Mouse (Mus musculus) hindbrain, embryonic 11.5 days (tissue): Measurements from ENCODE around the gene Gm10643. TPM values are rescaled to one million over a fixed set of nuclear protein-coding genes. Genes with fewer than 3 reads are reported as not detected.
A peak's percentile ranks its signal among the peaks of the same experiment; 100 is the strongest.

Source experiments
- ATAC-seq: fragments of 200-750 bp; cut with Nextera tagmentation; 2 replicates; pipeline ENCODE4 v1.8.0; 2017; ENCODE audit warnings: mild to moderate bottlenecking, moderate TSS enrichment, moderate library complexity; ENCODE audit not compliant: low FRiP score
- DNase-seq: peaks from one replicate; pipeline ENCODE4 v3.0.0-alpha.2; 2015; ENCODE audit warnings: low spot score
- H3K27ac ChIP-seq: fragments of 300-500 bp; sonication (generic); 2 replicates; pipeline ENCODE4 v1.5.1; 2014; ENCODE audit warnings: mild to moderate bottlenecking, low read depth, low read length
- H3K27me3 ChIP-seq: fragments of 300-500 bp; sonication (generic); 2 replicates; pipeline ENCODE4 v1.6.1; 2014; ENCODE audit warnings: mild to moderate bottlenecking, low read length, moderate library complexity, mixed read lengths; ENCODE audit not compliant: control insufficient read depth, insufficient read depth
- H3K36me3 ChIP-seq: fragments of 300-500 bp; sonication (generic); 2 replicates; pipeline ENCODE4 v1.6.1; 2014; ENCODE audit warnings: mild to moderate bottlenecking, low read length, moderate library complexity, mixed read lengths; ENCODE audit not compliant: control insufficient read depth, insufficient read depth
- H3K4me1 ChIP-seq: fragments of 300-500 bp; sonication (generic); replicated peaks from 2 replicates; pipeline ENCODE4 v1.6.1; 2014; ENCODE audit warnings: low read length, mixed read lengths; ENCODE audit not compliant: control insufficient read depth, insufficient read depth
- H3K4me2 ChIP-seq: fragments of 300-500 bp; sonication (generic); replicated peaks from 2 replicates; pipeline ENCODE4 v1.6.1; 2014; ENCODE audit warnings: mild to moderate bottlenecking, low read depth, low read length
- H3K4me3 ChIP-seq: fragments of 300-500 bp; sonication (generic); 2 replicates; pipeline ENCODE4 v1.5.1; 2014; ENCODE audit warnings: low read depth, low read length
- H3K9ac ChIP-seq: fragments of 300-500 bp; sonication (generic); 2 replicates; pipeline ENCODE4 v1.6.1; 2014; ENCODE audit warnings: low read depth, low read length
- H3K9me3 ChIP-seq: fragments of 300-500 bp; sonication (generic); 2 replicates; pipeline ENCODE4 v1.6.1; 2016; ENCODE audit warnings: low read length; ENCODE audit not compliant: control insufficient read depth
- WGBS: fragments of 180-500 bp; shearing (Covaris S2); extraction: QIAGEN DNeasy Blood & Tissue Kit; methylation state at CpG from one replicate; pipeline ENCODE4 v1.1.7; 2014; 5-methylcytosine and 5-hydroxymethylcytosine counted together
- polyA plus RNA-seq: library from polyadenylated mRNA; unstranded; fragments of >200 nt; fragmentation: Nextera tagmentation; extraction: Ambion mirVana; gene quantifications from 2 replicates; pipeline ENCODE4 v1.2.1, GENCODE M21; 2014

The Gm10643 gene
- polyA plus RNA-seq, 1 experiment from 2014 or later, result 2.2 TPM

- Histone ChIP-seq H3K36me3 (no peaks in the 10 kb centered on the region), H3K4me1 (no peaks in the 10 kb centered on the region), H3K9me3 (no peaks in the 10 kb centered on the region), H3K4me3 (no peak overlapping the region), H3K9ac (no peak overlapping the region), H3K4me2 (no peak overlapping the region), H3K27ac (no peak overlapping the region), H3K27me3 (no peaks in the 10 kb centered on the region)
- DNase-seq (no peak), ATAC-seq (no peak)
- WGBS, result 86% methylated on average over 1 of the region's 1 CpGs
Observed at GRCm38 (mm10) chr8:84057827-84058226, 7.1 kb downstream of the Gm10643 start.

GRCm38 (mm10) chr8:84053229-84053628 lies 11.7 kb downstream of the Gm10643 start:
- Histone ChIP-seq H3K27me3 (no peaks in the 10 kb centered on the region), H3K27ac (no peak overlapping the region), H3K9me3 (no peaks in the 10 kb centered on the region), H3K4me3 (no peak overlapping the region), H3K4me1 (no peaks in the 10 kb centered on the region), H3K4me2 (no peak overlapping the region), H3K36me3 (no peaks in the 10 kb centered on the region), H3K9ac (no peak overlapping the region)
- WGBS, result 96% methylated on average over 5 of the region's 5 CpGs
- ATAC-seq (no peak), DNase-seq (no peak)

GRCm38 (mm10) chr8:84052746-84053145 lies 12.2 kb downstream of the Gm10643 start:
- Histone ChIP-seq H3K27me3 (no peaks in the 10 kb centered on the region), H3K4me1 (no peaks in the 10 kb centered on the region), H3K4me3 (no peak overlapping the region), H3K27ac (no peak overlapping the region), H3K9ac (no peak overlapping the region), H3K9me3 (no peaks in the 10 kb centered on the region), H3K4me2 (no peak overlapping the region), H3K36me3 (no peaks in the 10 kb centered on the region)
- WGBS, result 86% methylated on average over 3 of the region's 3 CpGs
- no peak for ATAC-seq
- no peak for DNase-seq

GRCm38 (mm10) chr8:84048171-84048570 lies 16.8 kb downstream of the Gm10643 start:
- Histone ChIP-seq H3K4me2 (no peak overlapping the region), H3K4me3 (no peak overlapping the region), H3K9ac (no peak overlapping the region), H3K9me3 (no peaks in the 10 kb centered on the region), H3K4me1 (no peaks in the 10 kb centered on the region; the same call in 1 of the 2 replicates), H3K36me3 (no peaks in the 10 kb centered on the region), H3K27ac (no peak overlapping the region), H3K27me3 (peaks cover 23% of the 10 kb centered on the region)
- ATAC-seq (no peak), DNase-seq (no peak)
- 85% methylated on average over 5 of the region's 5 CpGs for WGBS

- H3K4me1 ChIP-seq, result peaks cover 3% of the 10 kb centered on the region; the same call in 1 of the 2 replicates
- no peak overlapping the region for H3K4me3 ChIP-seq
- WGBS, result 86% methylated on average over 3 of the region's 3 CpGs
- DNase-seq (no peak), ATAC-seq (no peak)
- no peak overlapping the region for H3K27ac ChIP-seq
- peaks cover 39% of the 10 kb centered on the region for H3K27me3 ChIP-seq
- H3K9ac ChIP-seq, result no peak overlapping the region
- H3K9me3 ChIP-seq, result no peaks in the 10 kb centered on the region
- no peak overlapping the region for H3K4me2 ChIP-seq
- no peaks in the 10 kb centered on the region for H3K36me3 ChIP-seq
Observed at GRCm38 (mm10) chr8:84046505-84046904, 18.4 kb downstream of the Gm10643 start.

GRCm38 (mm10) chr8:84044900-84045299 lies 20.0 kb downstream of the Gm10643 start, which contains the start of gene Rln3:
Gene Rln3, minus strand, starts transcription at chr8:84045000.
- 9% methylated on average over 9 of the region's 9 CpGs for WGBS
- Histone ChIP-seq H3K27me3 (peaks cover 44% of the 10 kb centered on the region), H3K9ac (no peak within 1 kb of the TSS), H3K9me3 (no peaks in the 10 kb centered on the region), H3K27ac (no peak within 1 kb of the TSS), H3K4me3 (no peak within 1 kb of the TSS), H3K4me2 (no peak within 1 kb of the TSS), H3K4me1 (peaks cover 3% of the 10 kb centered on the region; the same call in 1 of the 2 replicates), H3K36me3 (no peaks in the 10 kb centered on the region)
- no peak for DNase-seq
- ATAC-seq, result no peak

- H3K4me1 ChIP-seq, result peaks cover 3% of the 10 kb centered on the region; the same call in 1 of the 2 replicates
- no peaks in the 10 kb centered on the region for H3K9me3 ChIP-seq
- ATAC-seq (no peak), DNase-seq (peak; percentile 29)
- H3K4me2 ChIP-seq, result no peak overlapping the region
- no peaks in the 10 kb centered on the region for H3K36me3 ChIP-seq
- WGBS, result 2% methylated on average over 7 of the region's 7 CpGs
- H3K9ac ChIP-seq, result no peak overlapping the region
- H3K27ac ChIP-seq, result no peak overlapping the region
- no peak overlapping the region for H3K4me3 ChIP-seq
- peaks cover 44% of the 10 kb centered on the region for H3K27me3 ChIP-seq
Observed at GRCm38 (mm10) chr8:84044103-84044502, 20.8 kb downstream of the Gm10643 start.

GRCm38 (mm10) chr8:84042948-84043342 lies 22.0 kb downstream of the Gm10643 start:
- no peak overlapping the region for H3K4me2 ChIP-seq
- 36% methylated on average over 12 of the region's 12 CpGs for WGBS
- no peaks in the 10 kb centered on the region for H3K9me3 ChIP-seq
- no peak overlapping the region for H3K9ac ChIP-seq
- peak; percentile 19 for DNase-seq
- peaks cover 3% of the 10 kb centered on the region; the same call in 1 of the 2 replicates for H3K4me1 ChIP-seq
- no peak for ATAC-seq
- peaks cover 44% of the 10 kb centered on the region for H3K27me3 ChIP-seq
- no peak overlapping the region for H3K4me3 ChIP-seq
- no peak overlapping the region for H3K27ac ChIP-seq
- no peaks in the 10 kb centered on the region for H3K36me3 ChIP-seq

GRCm38 (mm10) chr8:84042066-84042947 lies 22.6 kb downstream of the Gm10643 start, which contains the start of gene Il27ra:
Gene Il27ra, minus strand, starts transcription at chr8:84042589.
- Histone ChIP-seq H3K4me3 (peak within 1 kb of the TSS; percentile 21), H3K27me3 (peaks cover 44% of the 10 kb centered on the region), H3K9ac (peak within 1 kb of the TSS; percentile 5; the same call in 1 of the 2 replicates), H3K4me2 (peak within 1 kb of the TSS; percentile 54), H3K27ac (no peak within 1 kb of the TSS), H3K4me1 (peaks cover 3% of the 10 kb centered on the region; the same call in 1 of the 2 replicates), H3K36me3 (no peaks in the 10 kb centered on the region), H3K9me3 (no peaks in the 10 kb centered on the region)
- 5% methylated on average over 40 of the region's 40 CpGs for WGBS
- peak; percentile 64 for ATAC-seq
- peak; percentile 77 for DNase-seq
